11 mouse cellular contexts compared by ENCODE assay signal in genomic region chr17:3533425-3533824, GRCm38 (mm10). TPM values are rescaled to one million over a fixed set of nuclear protein-coding genes. Genes with fewer than 3 reads are reported as not detected.
DNase-seq lines count a peak whose midpoint lies in the region; ATAC-seq and TF ChIP-seq lines count a peak whose summit lies in the region.
"Had no signal": no experiment of that assay in that cellular context is flagged by ENCODE, and none has a peak within 500 bp of the region (broad histone marks: within the 10 kb centered on the region; RNA-seq: fewer than 3 reads in every experiment).

No protein-coding gene starts in this region.

- DNase-seq in hindbrain, postnatal 0 days (ENCODE audit: low spot score): peak; percentile 77
- no peak for DNase-seq in hindbrain, embryonic 10.5 days (ENCODE audit: low spot score)
- peak; percentile 37 for DNase-seq in thymus, adult 2 months
- no peak for DNase-seq in thymus, adult 18-20 months
- peak; percentile 15 for DNase-seq in embryo, embryonic 9.5 days (ENCODE audit: extremely low spot score)
- DNase-seq in adrenal gland, adult 18-20 months (ENCODE audit: low spot score in 2 of 2): no peak
- DNase-seq in gastrocnemius, postnatal 14 days: no peak
- DNase-seq in cerebellum, adult 9-10 months: no peak

- H3K27me3 ChIP-seq in hindbrain, postnatal 0 days (ENCODE audit: insufficient read depth, low read length): no peaks in the 10 kb centered on the region
- H3K27me3 ChIP-seq in hindbrain, embryonic 10.5 days (ENCODE audit: insufficient read depth, poor library complexity, severe bottlenecking): no peaks in the 10 kb centered on the region
- no peaks in the 10 kb centered on the region for H3K27me3 ChIP-seq in thymus, adult 2 months (ENCODE audit: control insufficient read depth, insufficient read depth, low read length)
- H3K27me3 ChIP-seq: heart, embryonic 15.5 days had no signal

- WGBS in hindbrain, postnatal 0 days: 19% methylated on average over 1 of the region's 1 CpGs
- WGBS in hindbrain, embryonic 10.5 days: 25% methylated on average over 1 of the region's 1 CpGs
- WGBS in thymus, adult 2 months: 56% methylated on average over 1 of the region's 1 CpGs

- H3K9me3 ChIP-seq in hindbrain, postnatal 0 days (ENCODE audit: low read length): no peaks in the 10 kb centered on the region
- H3K9me3 ChIP-seq in hindbrain, embryonic 10.5 days: no peaks in the 10 kb centered on the region
- H3K9me3 ChIP-seq: heart, embryonic 15.5 days had no signal

- TF ChIP-seq CTCF in hindbrain, postnatal 0 days (IDR thresholded peaks at IDR 0.05; ENCODE audit: low read depth): peak; percentile 70
- TF ChIP-seq CTCF in thymus, adult 2 months (IDR thresholded peaks at IDR 0.05; ENCODE audit: borderline replicate concordance, control insufficient read depth, extremely low read depth, insufficient read depth, low read length, poor library complexity): no peak

- no peak for TF ChIP-seq POLR2A in thymus, adult 2 months (IDR thresholded peaks at IDR 0.05; ENCODE audit: control insufficient read depth, extremely low read depth, insufficient read depth, low read length, poor library complexity)

- intact Hi-C loops in gastrocnemius, postnatal 14 days (cut with DNase I; ENCODE audit: low total_unique reads): no loop called here

- no peak overlapping the region for H3K4me3 ChIP-seq in hindbrain, postnatal 0 days (ENCODE audit: low read length)
- H3K4me3 ChIP-seq in hindbrain, embryonic 10.5 days: no peak overlapping the region
- no peak overlapping the region for H3K4me3 ChIP-seq in thymus, adult 2 months (ENCODE audit: control insufficient read depth, insufficient read depth, low read length)
- H3K4me3 ChIP-seq: heart, embryonic 15.5 days had no signal

- no peak for ATAC-seq in hindbrain, postnatal 0 days

- H3K9ac ChIP-seq in hindbrain, postnatal 0 days (replicated peaks; ENCODE audit: low read length): no peak overlapping the region
- H3K9ac ChIP-seq: heart, embryonic 15.5 days had no signal

- H3K4me2 ChIP-seq in hindbrain, postnatal 0 days (ENCODE audit: low read depth, low read length): no peak overlapping the region
- H3K4me2 ChIP-seq: heart, embryonic 15.5 days had no signal

- no peak overlapping the region for H3K27ac ChIP-seq in hindbrain, postnatal 0 days
- H3K27ac ChIP-seq in hindbrain, embryonic 10.5 days: no peak overlapping the region
- H3K27ac ChIP-seq in thymus, adult 2 months (ENCODE audit: control insufficient read depth, insufficient read depth, low read length): no peak overlapping the region
- H3K27ac ChIP-seq: heart, embryonic 15.5 days had no signal

- no peaks in the 10 kb centered on the region for H3K4me1 ChIP-seq in hindbrain, postnatal 0 days (ENCODE audit: insufficient read depth, low read length)
- H3K4me1 ChIP-seq in hindbrain, embryonic 10.5 days (replicated peaks): no peaks in the 10 kb centered on the region
- H3K4me1 ChIP-seq in thymus, adult 2 months (replicated peaks; ENCODE audit: control insufficient read depth, insufficient read depth, low read length): no peaks in the 10 kb centered on the region

- H3K36me3 ChIP-seq in hindbrain, postnatal 0 days (ENCODE audit: insufficient read depth, low read length): no peaks in the 10 kb centered on the region
- H3K36me3 ChIP-seq in hindbrain, embryonic 10.5 days: peaks cover 9% of the 10 kb centered on the region; the same call in 1 of the 2 replicates
- no peaks in the 10 kb centered on the region for H3K36me3 ChIP-seq in thymus, adult 2 months (ENCODE audit: control insufficient read depth, insufficient read depth, low read length)
- H3K36me3 ChIP-seq: heart, embryonic 15.5 days had no signal

RNA-seq across cellular contexts. Expression of gene Cldn20, which starts 1.1 kb away (rescaled TPM):
- 0.37 and 8.1 TPM in 2 replicates for total RNA-seq in hindbrain, postnatal 0 days (2014; rRNA removed)
- 0.29 and 0.46 TPM in 2 replicates for polyA plus RNA-seq in hindbrain, postnatal 0 days (2015; fragmentation: Nextera tagmentation; extraction: Ambion mirVana)
- polyA plus RNA-seq in hindbrain, embryonic 10.5 days (2016; fragmentation: Nextera tagmentation; extraction: Ambion mirVana): not detected in 2 replicates
- polyA plus RNA-seq in thymus, adult 2 months (2012; rRNA removed): not detected in 2 replicates
- not detected for total RNA-seq in adrenal gland, adult 18-20 months (2021)
- not detected for total RNA-seq in gastrocnemius, postnatal 14 days (2021)
- polyA plus RNA-seq: lung, embryonic 16.5 days; spleen, adult 2 months had no signal

RNA-seq across cellular contexts. Expression of gene Tfb1m, which starts 24.2 kb away (rescaled TPM):
- 10.9 and 18.5 TPM in 2 replicates for total RNA-seq in hindbrain, postnatal 0 days (2014; rRNA removed)
- 7.9 and 9.2 TPM in 2 replicates for polyA plus RNA-seq in hindbrain, postnatal 0 days (2015; fragmentation: Nextera tagmentation; extraction: Ambion mirVana)
- polyA plus RNA-seq in hindbrain, embryonic 10.5 days (2016; fragmentation: Nextera tagmentation; extraction: Ambion mirVana): 17.5 and 19.7 TPM in 2 replicates
- polyA plus RNA-seq in thymus, adult 2 months (2012; rRNA removed): 2.5 and 2.6 TPM in 2 replicates
- total RNA-seq in adrenal gland, adult 18-20 months (2021): 1 to 10 TPM; 8.8 to 9.8 TPM
- 1 to 10 TPM; 7.6 to 7.8 TPM for total RNA-seq in gastrocnemius, postnatal 14 days (2021)

Comparison
In these comparisons a context has a peak if more than half of its experiments do, and no peak if none do; other contexts are left out.
1. DNase-seq: peak in hindbrain, postnatal 0 days (single experiment), thymus, adult 2 months (single experiment) and embryo, embryonic 9.5 days (single experiment); none in hindbrain, embryonic 10.5 days (single experiment), thymus, adult 18-20 months (0 of 2), adrenal gland, adult 18-20 months (0 of 2), gastrocnemius, postnatal 14 days (single experiment) and cerebellum, adult 9-10 months (single experiment).